ENCODE assay signal across 8 mouse cellular contexts in genomic region chr12:71014845-71015362, GRCm38 (mm10). TPM values are rescaled to one million over a fixed set of nuclear protein-coding genes. Genes with fewer than 3 reads are reported as not detected.
DNase-seq lines count a peak whose midpoint lies in the region; ATAC-seq and TF ChIP-seq lines count a peak whose summit lies in the region.

No protein-coding gene starts in this region.

- peaks cover 6% of the 10 kb centered on the region; the same call in 1 of the 2 replicates for H3K4me1 ChIP-seq in kidney, adult 2 months (ENCODE audit: control insufficient read depth, insufficient read depth, low read length)
- H3K4me1 ChIP-seq in ES-E14 (ENCODE audit: control insufficient read depth in 2 of 2, insufficient read depth in 2 of 2, low read length in 2 of 2, poor library complexity in 1 of 2): 0 out of 4 replicates have a peak, but pooled peaks cover 1 to 5% of the 10 kb centered on the region in 2 experiments
- H3K4me1 ChIP-seq in embryonic facial prominence, embryonic 11.5 days (ENCODE audit: control insufficient read depth, insufficient read depth, low read length): no peaks in the 10 kb centered on the region; the same call in 1 of the 2 replicates
- peaks cover 11% of the 10 kb centered on the region for H3K4me1 ChIP-seq in intestine, embryonic 16.5 days (ENCODE audit: control insufficient read depth, insufficient read depth, low read length)

- in situ Hi-C loops in ES-E14 (cut with MboI; ENCODE audit: low sequenced_read_pairs in 2 of 2, unreplicated experiment in 2 of 2): no loop called here

- H3K4me3 ChIP-seq in kidney, adult 2 months (ENCODE audit: insufficient read depth, low read depth, low read length): peak overlapping the region; percentile 81
- peak overlapping the region; percentile 88 to 90 for H3K4me3 ChIP-seq in ES-E14 (ENCODE audit: insufficient read depth in 1 of 2, low read depth in 1 of 2, low read length in 2 of 2, poor library complexity in 1 of 2, severe bottlenecking in 1 of 2)
- H3K4me3 ChIP-seq in embryonic facial prominence, embryonic 11.5 days (ENCODE audit: low read depth, low read length): peak overlapping the region; percentile 97
- H3K4me3 ChIP-seq in intestine, embryonic 16.5 days (ENCODE audit: low read length): peak overlapping the region; percentile 100

- DNase-seq in kidney, adult 2 months: peak; percentile 48
- no peak for DNase-seq in kidney, adult 8-10 months
- DNase-seq in ES-E14 (ENCODE audit: low read depth, low spot score): no peak
- DNase-seq in embryonic facial prominence, embryonic 11.5 days (ENCODE audit: low spot score): peak; percentile 70
- DNase-seq in mesoderm, embryonic 11.5 days (ENCODE audit: low read depth, low spot score): peak; percentile 40
- DNase-seq in cerebellum, adult 8-10 months: no peak
- DNase-seq in testis, postnatal 14 days (ENCODE audit: low spot score): no peak

- peak overlapping the region; percentile 64 for H3K4me2 ChIP-seq in embryonic facial prominence, embryonic 11.5 days (ENCODE audit: low read depth, low read length)
- H3K4me2 ChIP-seq in intestine, embryonic 16.5 days (ENCODE audit: low read depth, low read length): peak overlapping the region; percentile 67

- under 1% methylated on average over 32 of the region's 32 CpGs for WGBS in kidney, adult 2 months
- WGBS in embryonic facial prominence, embryonic 11.5 days: under 1% methylated on average over 27 of the region's 32 CpGs
- under 1% methylated on average over 31 of the region's 32 CpGs for WGBS in intestine, embryonic 16.5 days

- H3K27me3 ChIP-seq in kidney, adult 2 months (replicated peaks; ENCODE audit: control insufficient read depth, insufficient read depth, low read length): no peaks in the 10 kb centered on the region
- H3K27me3 ChIP-seq in embryonic facial prominence, embryonic 11.5 days (ENCODE audit: control insufficient read depth, insufficient read depth, low read length): no peaks in the 10 kb centered on the region
- H3K27me3 ChIP-seq in intestine, embryonic 16.5 days (replicated peaks; ENCODE audit: control insufficient read depth, insufficient read depth, low read length): no peaks in the 10 kb centered on the region

- peak overlapping the region; percentile 96 for H3K27ac ChIP-seq in kidney, adult 2 months (ENCODE audit: insufficient read depth, low read depth, low read length)
- peak overlapping the region; percentile 96 for H3K27ac ChIP-seq in ES-E14 (ENCODE audit: insufficient read depth, low read depth, low read length, poor library complexity, severe bottlenecking)
- H3K27ac ChIP-seq in embryonic facial prominence, embryonic 11.5 days (replicated peaks; ENCODE audit: low read depth, low read length): peak overlapping the region; percentile 92
- peak overlapping the region; percentile 100 for H3K27ac ChIP-seq in intestine, embryonic 16.5 days (ENCODE audit: low read length)

- no peak for ATAC-seq in embryonic facial prominence, embryonic 11.5 days (replicated peaks; ENCODE audit: insufficient number of reproducible peaks, low FRiP score, low TSS enrichment, low read depth)
- ATAC-seq in intestine, embryonic 16.5 days: peak; percentile 82

- TF ChIP-seq CTCF in kidney, adult 2 months (conservative IDR thresholded peaks at IDR 0.05; ENCODE audit: insufficient read depth, insufficient read length, low read depth, low read length): no peak

- H3K9me3 ChIP-seq in ES-E14 (ENCODE audit: control insufficient read depth, insufficient read depth, low read depth, low read length): no peaks in the 10 kb centered on the region
- no peaks in the 10 kb centered on the region for H3K9me3 ChIP-seq in embryonic facial prominence, embryonic 11.5 days (replicated peaks; ENCODE audit: control insufficient read depth, low read length)
- no peaks in the 10 kb centered on the region for H3K9me3 ChIP-seq in intestine, embryonic 16.5 days (ENCODE audit: control insufficient read depth, low read length)

- no peaks in the 10 kb centered on the region; the same call in 1 of the 2 replicates for H3K36me3 ChIP-seq in kidney, adult 2 months (ENCODE audit: control insufficient read depth, insufficient read depth, low read length)
- peaks cover 9% of the 10 kb centered on the region for H3K36me3 ChIP-seq in ES-E14 (ENCODE audit: control insufficient read depth, insufficient read depth, low read length, poor library complexity, severe bottlenecking)
- no peaks in the 10 kb centered on the region; the same call in 1 of the 2 replicates for H3K36me3 ChIP-seq in embryonic facial prominence, embryonic 11.5 days (replicated peaks; ENCODE audit: control insufficient read depth, insufficient read depth, low read depth, low read length)
- H3K36me3 ChIP-seq in intestine, embryonic 16.5 days (ENCODE audit: control insufficient read depth, insufficient read depth, low read length): no peaks in the 10 kb centered on the region

- TF ChIP-seq POLR2A in kidney, adult 2 months (IDR thresholded peaks at IDR 0.05; ENCODE audit: low read depth, low read length): no peak

- peak overlapping the region; percentile 99 for H3K9ac ChIP-seq in ES-E14 (ENCODE audit: insufficient read depth, low read depth, low read length, poor library complexity, severe bottlenecking)
- H3K9ac ChIP-seq in embryonic facial prominence, embryonic 11.5 days (replicated peaks; ENCODE audit: low read length): peak overlapping the region; percentile 88
- H3K9ac ChIP-seq in intestine, embryonic 16.5 days (ENCODE audit: low read depth, low read length): peak overlapping the region; percentile 90

TF ChIP-seq in ES-E14, 5 proteins besides CTCF, POLR2A, EP300 and RAD21:
- TF ChIP-seq ZC3H11A (IDR thresholded peaks at IDR 0.05; ENCODE audit: borderline replicate concordance, low read depth, low read length) (no peak), ZNF384 (IDR thresholded peaks at IDR 0.05; ENCODE audit: low read depth, low read length) (no peak), HCFC1 (IDR thresholded peaks at IDR 0.05; ENCODE audit: borderline replicate concordance, insufficient read depth, low read length) (no peak), CHD2 (IDR thresholded peaks at IDR 0.05; ENCODE audit: low read depth, low read length) (no peak), MAFK (IDR thresholded peaks at IDR 0.05; ENCODE audit: insufficient read depth, low read depth, low read length) (no peak)

RNA-seq across cellular contexts. Expression of gene Arid4a, which starts 0.9 kb away (rescaled TPM):
- polyA plus RNA-seq in kidney, adult 2 months (2012; rRNA removed): 3.0 and 3.6 TPM in 2 replicates
- total RNA-seq in ES-E14 (2012; rRNA removed): 10.4 and 10.9 TPM in 2 replicates
- polyA plus RNA-seq in embryonic facial prominence, embryonic 11.5 days (2014; fragmentation: Nextera tagmentation; extraction: Ambion mirVana): 30.3 and 33.9 TPM in 2 replicates
- polyA plus RNA-seq in intestine, embryonic 16.5 days (2015; fragmentation: Nextera tagmentation; extraction: Ambion mirVana): 35.1 and 35.8 TPM in 2 replicates

RNA-seq across cellular contexts. Expression of gene Psma3, which starts 40.5 kb away (rescaled TPM):
- 21.1 and 44.9 TPM in 2 replicates for polyA plus RNA-seq in kidney, adult 2 months (2012; rRNA removed)
- 209 and 306 TPM in 2 replicates for total RNA-seq in ES-E14 (2012; rRNA removed)
- 743 and 805 TPM in 2 replicates for polyA plus RNA-seq in embryonic facial prominence, embryonic 11.5 days (2014; fragmentation: Nextera tagmentation; extraction: Ambion mirVana)
- 516 and 562 TPM in 2 replicates for polyA plus RNA-seq in intestine, embryonic 16.5 days (2015; fragmentation: Nextera tagmentation; extraction: Ambion mirVana)

Comparison
In these comparisons a context has a peak if more than half of its experiments do, and no peak if none do; other contexts are left out.
1. DNase-seq: peak in kidney, adult 2 months (single experiment), embryonic facial prominence, embryonic 11.5 days (single experiment) and mesoderm, embryonic 11.5 days (single experiment); none in kidney, adult 8-10 months (0 of 2), ES-E14 (single experiment), cerebellum, adult 8-10 months (single experiment) and testis, postnatal 14 days (single experiment).
2. RNA of gene Psma3, which starts 40.5 kb away (polyA plus RNA-seq): 743 to 805 TPM in embryonic facial prominence, embryonic 11.5 days and 516 to 562 TPM in intestine, embryonic 16.5 days; 21.1 to 44.9 TPM in kidney, adult 2 months; every median in the first group is over 10 times any median in the second.
3. Peak in every context shown above with its lines, with median percentiles within 50 percentile points of each other: H3K27ac ChIP-seq, H3K4me3 ChIP-seq and H3K9ac ChIP-seq.